Mouse (Mus musculus) heart, postnatal 14 days (tissue): ENCODE data around the gene Cd53. TPM values are rescaled to one million over a fixed set of nuclear protein-coding genes. Genes with fewer than 3 reads are reported as not detected.

Source experiments
- DNase-seq, 2 experiments: peaks; one replicate each; pipeline ENCODE4 v3.0.0; 2021 to 2022
- intact Hi-C: fragments of 180-260 bp; cut with DNase I; formaldehyde crosslinking; loops from one replicate; pipeline ENCODE4 v1.15.1; 2025
- long read RNA-seq, 2 experiments: library from polyadenylated mRNA; stranded (forward); transcript quantifications; one replicate each; pipeline ENCODE4 v2.0.0; 2021
- total RNA-seq, 2 experiments: library from RNA; stranded (reverse); gene quantifications; 2 replicates each; pipeline ENCODE4 v1.2.3; 2021

The Cd53 gene
- total RNA-seq, result 1 to 10 TPM; 4.0 to 5.4 TPM
- long read RNA-seq, experiment 1, partial matches to known transcripts, result 0 of 1 reads
- long read RNA-seq, experiment 1, other reads (novel, unspliced or antisense), result 0 of 1 reads
- long read RNA-seq, experiment 2, partial matches to known transcripts, result 1 of 2 reads
- long read RNA-seq, experiment 2, other reads (novel, unspliced or antisense), result 0 of 2 reads

GRCm38 (mm10) chr3:106789930-106790329 is at the start of gene Cd53:
Gene Cd53 (minus strand): TSS chr3:106790149.
- DNase-seq, result no peak
- intact Hi-C loops, result no loop called here

GRCm38 (mm10) chr3:106832107-106832506 is 42.2 kb upstream of the Cd53 start:
- no peak for DNase-seq
- intact Hi-C loops, result no loop called here

GRCm38 (mm10) chr3:106826187-106826586 is 36.2 kb upstream of the Cd53 start, which contains the start of gene Olfr266:
Gene Olfr266 (minus strand): TSS chr3:106826287.
- DNase-seq, result no peak
- intact Hi-C loops, result no loop called here

- no peak for DNase-seq
- intact Hi-C loops, result no loop called here
These were observed 27.7 kb upstream of the Cd53 start for GRCm38 (mm10) chr3:106817676-106818075.

DNA sequence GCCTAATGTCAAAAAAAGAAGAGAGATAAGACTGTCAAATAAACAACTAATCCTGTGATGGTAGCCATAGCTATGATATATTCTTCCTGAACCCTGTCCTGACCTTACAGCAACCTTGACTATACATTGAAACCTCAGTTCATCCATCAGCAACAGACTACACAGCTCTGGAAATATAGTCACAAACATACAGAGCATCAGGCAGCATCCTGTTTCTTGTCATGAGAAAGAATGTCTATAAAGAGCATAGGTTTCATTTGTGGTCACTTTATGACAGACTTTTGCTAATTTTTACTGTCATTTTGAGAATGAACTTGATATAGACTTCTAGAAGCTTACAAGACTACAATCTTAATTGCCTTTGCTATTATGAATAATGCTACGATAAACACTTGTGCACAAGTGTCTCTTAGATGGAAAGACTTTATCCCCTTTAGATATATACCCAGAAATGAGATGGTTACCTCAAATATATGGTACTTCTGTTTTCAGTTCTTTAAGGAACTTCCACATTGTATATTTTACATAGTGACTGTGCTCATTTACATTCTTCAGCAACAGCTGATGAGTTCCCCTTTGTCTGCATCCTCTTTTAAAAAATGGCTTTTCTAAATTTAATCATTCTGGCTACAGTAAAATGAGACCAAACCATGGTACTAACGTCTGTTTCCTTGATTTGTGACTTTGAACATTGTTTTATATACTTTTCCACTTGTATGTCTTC is 19.2 kb upstream of the Cd53 start:
- intact Hi-C loops, result no loop called here
- no peak for DNase-seq

- DNase-seq, result no peak
- intact Hi-C loops, result no loop called here
These were observed 8.1 kb upstream of the Cd53 start for GRCm38 (mm10) chr3:106798079-106798478.

GRCm38 (mm10) chr3:106788440-106788887 is 1.5 kb downstream of the Cd53 start:
- intact Hi-C loops, result no loop called here
- no peak for DNase-seq

DNA sequence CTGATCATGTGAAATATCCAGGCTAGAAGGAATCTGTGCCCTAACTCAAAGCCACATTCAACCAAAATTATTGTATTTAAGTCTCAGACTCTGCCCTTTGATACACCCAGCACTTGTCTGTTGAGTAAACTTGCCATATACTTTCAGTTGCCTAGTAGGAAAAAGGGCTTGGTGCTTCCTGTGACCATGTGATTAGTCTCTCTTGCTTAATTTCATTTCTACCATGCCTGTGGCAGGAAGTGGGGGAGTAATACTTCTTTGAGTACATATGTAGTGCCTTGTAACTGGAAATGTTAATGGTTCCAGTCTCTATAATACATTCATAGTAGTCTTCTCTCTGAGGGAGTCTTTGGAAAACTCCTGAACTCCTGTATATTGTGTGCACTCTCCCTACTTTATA is 2.0 kb downstream of the Cd53 start:
- no peak for DNase-seq
- intact Hi-C loops, result no loop called here

- DNase-seq, result no peak
- intact Hi-C loops, result no loop called here
These were observed 4.8 kb downstream of the Cd53 start for GRCm38 (mm10) chr3:106785130-106785529.

DNA sequence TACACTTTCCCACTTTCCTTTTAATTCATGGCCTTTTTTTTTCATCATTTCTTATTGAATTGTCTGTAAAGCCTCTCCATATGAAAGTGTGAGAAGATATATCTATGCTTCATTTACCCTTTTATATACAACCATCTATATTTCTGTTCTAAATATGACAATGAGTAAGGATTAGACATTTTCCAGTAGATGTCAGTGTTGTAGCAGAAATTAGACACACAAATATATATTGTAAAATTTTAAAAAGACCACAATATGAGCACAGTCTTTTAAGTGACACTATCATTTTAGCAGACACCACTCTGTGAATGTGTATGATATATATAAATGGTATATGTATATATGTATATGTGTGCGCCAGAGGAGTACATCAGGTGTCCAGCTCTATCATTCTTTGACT is 18.1 kb downstream of the Cd53 start:
- intact Hi-C loops, result loop anchor here (5.0 kb wide), 1 partner anchor 110 kb away; no protein-coding TSS in a partner anchor
- DNase-seq, result no peak

GRCm38 (mm10) chr3:106755898-106756297 is 34.1 kb downstream of the Cd53 start:
- no peak for DNase-seq
- intact Hi-C loops, result no loop called here

DNA sequence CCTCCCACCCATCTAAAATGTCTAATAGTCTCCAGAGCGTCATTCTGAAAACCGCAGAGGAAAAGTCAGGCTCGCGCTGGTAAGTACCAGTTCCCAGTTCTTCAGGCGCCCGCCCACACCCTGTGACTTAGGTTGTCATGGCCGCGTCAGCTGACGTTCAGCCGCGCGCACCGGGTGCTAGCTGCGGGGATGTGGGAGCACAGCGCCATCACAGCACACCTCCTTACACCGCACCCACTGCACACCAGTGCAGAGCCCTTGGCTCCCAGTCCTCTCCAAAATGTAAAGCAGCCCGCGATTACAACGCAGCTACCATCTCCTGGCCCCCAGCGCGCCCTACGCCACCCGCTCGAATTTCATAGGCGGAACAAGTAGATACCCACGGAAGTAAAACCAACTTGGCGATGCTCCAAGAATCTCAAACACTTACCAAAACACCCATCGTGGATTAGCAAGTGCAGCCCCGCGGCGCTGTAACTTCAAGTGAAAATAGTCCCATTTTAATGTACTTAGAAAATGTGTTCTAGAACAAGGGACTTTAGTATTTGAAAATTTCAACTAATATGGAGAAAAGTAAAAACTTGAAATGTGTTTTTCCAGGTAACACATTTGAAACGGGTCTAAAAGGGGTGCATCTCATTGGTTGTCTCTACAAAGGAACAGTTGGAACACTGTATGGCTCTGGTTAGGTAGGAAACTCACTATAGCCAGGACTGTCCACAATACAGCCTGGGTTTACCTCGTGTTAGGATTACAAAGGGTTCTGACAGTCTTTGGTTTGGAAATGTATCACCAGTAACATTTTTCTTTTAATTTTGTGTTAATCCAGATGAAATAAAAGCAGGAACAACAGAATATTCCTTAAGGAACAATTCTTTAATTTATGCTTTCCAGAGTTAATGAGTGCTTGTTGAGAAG is 67.7 kb downstream of the Cd53 start:
- DNase-seq, result peak; percentile 78 to 81
- intact Hi-C loops, result loop anchor here (5.0 kb wide), 1 partner anchor 175 kb away; the partner anchor contains the start of genes Cept1 and Dram2

DNA sequence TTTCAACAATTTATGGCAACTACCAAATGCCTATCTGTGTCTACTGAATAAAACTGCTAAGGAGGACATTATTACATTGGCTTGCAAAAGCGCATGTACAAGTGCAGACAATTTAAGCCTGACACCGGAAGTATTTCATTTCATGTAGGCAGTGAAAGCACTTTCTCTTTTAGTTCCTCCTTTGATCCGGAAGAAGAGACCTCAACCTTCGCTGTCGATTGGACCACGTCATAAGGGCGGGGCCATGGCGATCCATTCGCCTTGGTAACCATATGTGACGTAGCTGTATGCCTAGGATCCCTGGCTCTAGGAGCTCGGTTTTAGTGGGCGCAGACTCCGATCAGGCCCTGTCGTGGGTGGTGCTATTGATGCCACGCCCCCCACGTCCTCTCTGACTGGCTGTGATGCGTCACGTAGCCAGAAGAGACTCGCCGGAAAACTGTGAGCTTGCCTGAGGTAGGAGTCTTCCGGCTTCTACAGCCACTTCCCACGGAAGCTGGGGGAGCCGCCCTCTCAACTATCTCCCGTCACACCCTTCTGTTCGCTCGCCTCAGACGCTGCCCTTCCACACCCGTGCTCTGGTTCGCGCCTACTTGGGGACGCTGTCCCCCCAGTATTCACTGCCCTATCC is 68.4 kb downstream of the Cd53 start:
- intact Hi-C loops, result loop anchor here (5.0 kb wide), 1 partner anchor 174 kb away; the partner anchor contains the start of genes Cept1 and Dram2

More for the DNA sequence above, 68.4 kb downstream of the Cd53 start:
- DNase-seq, result peak; percentile 90 to 96

Other genes with a start within 250 kb of the Cd53 start
- gene Dram2, start 242.4 kb downstream of the Cd53 start, total RNA-seq, result 10 to 100 TPM; 82.1 to 92.4 TPM
- gene Cept1, start 242.3 kb downstream of the Cd53 start, total RNA-seq, result 10 to 100 TPM; 20.1 to 21.4 TPM
- gene Lrif1, start 105.2 kb downstream of the Cd53 start, total RNA-seq, result 10 to 100 TPM; 13.1 to 13.8 TPM
- gene Olfr266, start 36.1 kb upstream of the Cd53 start, total RNA-seq, result not detected
- 1 to 10 TPM in 1 of 2 experiments, under 1 TPM in 1; 0.38 to 2.6 TPM for gene Kcna3, start 246.0 kb upstream of the Cd53 start, total RNA-seq